Mouse (Mus musculus) megakaryocyte, embryonic 14.5 days (primary cell): ENCODE results near the gene Gm28047.

Experiments
- FLI1 ChIP-seq: IDR thresholded peaks from 2 replicates; pipeline ENCODE4 v1.6.1; 2012; ENCODE audit warnings: low read length, inconsistent platforms, mixed read lengths
- GATA1 ChIP-seq: IDR thresholded peaks from 3 replicates; pipeline ENCODE4 v1.6.1; 2012; ENCODE audit warnings: mixed read lengths, low read length, inconsistent platforms, borderline replicate concordance

DNA sequence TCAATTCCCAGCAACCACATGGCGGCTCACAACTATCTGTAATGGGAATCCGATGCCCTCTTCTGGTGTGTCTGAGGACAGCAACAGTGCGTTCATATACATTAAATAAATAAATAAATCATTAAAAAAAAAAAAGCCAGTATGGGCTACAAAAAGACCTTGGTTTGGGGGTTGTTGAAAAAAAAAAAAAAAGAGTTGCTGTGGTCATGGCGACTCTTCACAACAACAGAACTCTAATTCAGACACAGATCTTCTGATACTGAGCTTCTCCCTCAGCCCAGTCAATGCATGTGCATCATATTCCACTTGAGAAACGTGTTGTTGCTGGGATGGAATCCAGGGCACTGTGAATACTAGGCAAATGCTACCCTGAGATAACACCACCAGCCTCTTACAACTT, 72.3 kb downstream of the Gm28047 start:
- no peak for TF ChIP-seq FLI1
- TF ChIP-seq GATA1: no peak
